Mouse (Mus musculus): ENCODE results near the gene Vmn2r103. TPM values are rescaled to one million over a fixed set of nuclear protein-coding genes. Genes with fewer than 3 reads are reported as not detected.

Vmn2r103 gene
- total RNA-seq (2014; fragmentation: Nextera tagmentation), result not detected in 2 replicates
- total RNA-seq (2017), result not detected in 2 replicates

- ATAC-seq (replicated peaks; ENCODE audit: low FRiP score, low TSS enrichment, poor library complexity, severe bottlenecking), result no peak
These were observed at the start of gene Vmn2r103 for GRCm38 (mm10) chr17:19773063-19773462. TSS of gene Vmn2r103 (plus strand) at chr17:19773363.

GRCm38 (mm10) chr17:19778994-19779393, 5.8 kb downstream of the Vmn2r103 start:
- no peak for ATAC-seq (replicated peaks; ENCODE audit: low FRiP score, low TSS enrichment, poor library complexity, severe bottlenecking)

GRCm38 (mm10) chr17:19789248-19789647, 16.1 kb downstream of the Vmn2r103 start:
- ATAC-seq (replicated peaks; ENCODE audit: low FRiP score, low TSS enrichment, poor library complexity, severe bottlenecking), result no peak

Other genes with a start within 250 kb of the Vmn2r103 start
- gene Vmn2r101, start 196.1 kb upstream of the Vmn2r103 start, total RNA-seq (2014; fragmentation: Nextera tagmentation), result not detected in 2 replicates
- gene Vmn2r101, start 196.1 kb upstream of the Vmn2r103 start, total RNA-seq (2017), result not detected in 2 replicates
- not detected in 2 replicates for gene Vmn2r102, start 113.0 kb upstream of the Vmn2r103 start, total RNA-seq (2014; fragmentation: Nextera tagmentation)
- gene Vmn2r102, start 113.0 kb upstream of the Vmn2r103 start, total RNA-seq (2017), result not detected in 2 replicates